In the genomic region with DNA sequence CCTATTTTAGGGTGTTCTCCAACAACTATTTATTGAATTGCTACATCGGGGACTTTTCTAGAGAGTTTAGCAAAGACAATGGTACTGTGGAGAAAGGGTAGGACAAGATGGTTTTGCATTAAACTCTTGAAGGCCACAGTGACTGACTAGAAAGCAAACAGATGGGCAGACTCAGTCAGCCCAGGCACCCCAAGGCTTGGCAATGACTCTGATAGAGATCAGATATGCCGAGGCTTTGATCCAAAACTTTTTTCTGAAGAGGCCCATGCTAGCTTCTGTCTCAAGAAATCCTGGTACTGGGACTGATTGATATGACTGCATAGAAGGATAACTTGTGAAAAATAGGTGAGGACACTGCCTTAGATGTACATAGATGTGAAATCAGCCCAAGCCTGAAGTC, we compare ENCODE assay signal across 22 mouse cellular contexts.
DNase-seq lines count a peak whose midpoint lies in the region; ATAC-seq and TF ChIP-seq lines count a peak whose summit lies in the region.
"Had no signal": no experiment of that assay in that cellular context is flagged by ENCODE, and none has a peak within 500 bp of the region (broad histone marks: within the 10 kb centered on the region; RNA-seq: fewer than 3 reads in every experiment).

No protein-coding gene starts in this region.

- TF ChIP-seq CTCF in midbrain, postnatal 0 days (IDR thresholded peaks at IDR 0.05), result no peak

- H3K9me3 ChIP-seq in midbrain, postnatal 0 days (ENCODE audit: low read length), result no peaks in the 10 kb centered on the region
- H3K9me3 ChIP-seq in midbrain, embryonic 13.5 days, result no peaks in the 10 kb centered on the region
- H3K9me3 ChIP-seq: G1E had no signal

- no peak overlapping the region for H3K9ac ChIP-seq in midbrain, postnatal 0 days (replicated peaks; ENCODE audit: low read length, poor library complexity, severe bottlenecking)
- no peak overlapping the region for H3K9ac ChIP-seq in midbrain, embryonic 13.5 days (replicated peaks)

- H3K27me3 ChIP-seq in midbrain, postnatal 0 days (ENCODE audit: insufficient read depth, low read length), result no peaks in the 10 kb centered on the region
- no peaks in the 10 kb centered on the region for H3K27me3 ChIP-seq in midbrain, embryonic 13.5 days
- H3K27me3 ChIP-seq: CH12.LX, Patski had no signal

- DNase-seq in cerebellum, postnatal 10 days, result peak; percentile 51 to 66
- DNase-seq in cerebellum, postnatal 14 days, result peak; percentile 28 to 62
- DNase-seq in cerebellum, adult 18-20 months, result no peak
- DNase-seq in midbrain, postnatal 0 days (ENCODE audit: low spot score), result peak; percentile 3
- DNase-seq: adrenal gland, adult 2 months; adrenal gland, adult 8-10 months; adrenal gland, postnatal 10 days; adrenal gland, postnatal 14 days; adrenal gland, postnatal 25 days; adrenal gland, postnatal 36 days; B cell, adult 2 months; cerebellum, adult 11 months; cerebellum, adult 11-12 months; cerebellum, adult 2 months; cerebellum, adult 8-10 months had no signal

- no peak overlapping the region for H3K4me2 ChIP-seq in midbrain, postnatal 0 days (ENCODE audit: low read depth, low read length, poor library complexity, severe bottlenecking)
- no peak overlapping the region for H3K4me2 ChIP-seq in midbrain, embryonic 13.5 days (replicated peaks)

- ATAC-seq in cerebellum, adult (ENCODE audit: insufficient number of reproducible peaks, low FRiP score, low TSS enrichment), result no peak
- no peak for ATAC-seq in midbrain, postnatal 0 days (ENCODE audit: low FRiP score)
- ATAC-seq in midbrain, embryonic 13.5 days, result no peak
- ATAC-seq: activated CD4-positive, CD25-positive, alpha-beta regulatory T cell, adult 4 months; CD4-positive, CD25-positive, alpha-beta regulatory T cell, adult 4 months; Patski had no signal

- H3K4me3 ChIP-seq in midbrain, postnatal 0 days (ENCODE audit: low read depth, low read length), result no peak overlapping the region
- no peak overlapping the region for H3K4me3 ChIP-seq in midbrain, embryonic 13.5 days (replicated peaks)

- 92% methylated on average over 2 of the region's 2 CpGs for WGBS in midbrain, postnatal 0 days
- WGBS in midbrain, embryonic 13.5 days, result 85% methylated on average over 2 of the region's 2 CpGs

- no peak overlapping the region for H3K27ac ChIP-seq in midbrain, postnatal 0 days (ENCODE audit: low read depth, low read length)
- H3K27ac ChIP-seq in midbrain, embryonic 13.5 days, result no peak overlapping the region

- H3K36me3 ChIP-seq in midbrain, postnatal 0 days (ENCODE audit: insufficient read depth, low read length), result no peaks in the 10 kb centered on the region
- H3K36me3 ChIP-seq in midbrain, embryonic 13.5 days, result no peaks in the 10 kb centered on the region
- H3K36me3 ChIP-seq: G1E had no signal

- H3K4me1 ChIP-seq in midbrain, postnatal 0 days (ENCODE audit: insufficient read depth, low read length), result no peaks in the 10 kb centered on the region
- H3K4me1 ChIP-seq in midbrain, embryonic 13.5 days (replicated peaks), result no peaks in the 10 kb centered on the region

Comparison
In these comparisons a context has a peak if more than half of its experiments do, and no peak if none do; other contexts are left out.
1. DNase-seq: peak in cerebellum, postnatal 10 days (2 of 2), cerebellum, postnatal 14 days (2 of 2) and midbrain, postnatal 0 days (single experiment); none in cerebellum, adult 18-20 months (0 of 2).